Mouse (Mus musculus) midbrain, embryonic 13.5 days (tissue): ENCODE measurements around the gene Sdc4. TPM values are rescaled to one million over a fixed set of nuclear protein-coding genes. Genes with fewer than 3 reads are reported as not detected.

Experiments
- ATAC-seq: fragments of 200-750 bp; cut with Nextera tagmentation; 2 replicates; pipeline ENCODE4 v1.8.0; 2017; ENCODE audit warnings: mild to moderate bottlenecking, moderate TSS enrichment, moderate library complexity
- H3K27ac ChIP-seq: fragments of 300-500 bp; sonication (generic); 2 replicates; pipeline ENCODE4 v1.5.1; 2015; ENCODE audit warnings: inconsistent platforms, mild to moderate bottlenecking, moderate library complexity
- H3K27me3 ChIP-seq: fragments of 300-500 bp; sonication (generic); 2 replicates; pipeline ENCODE4 v1.6.1; 2015; ENCODE audit warnings: mild to moderate bottlenecking, inconsistent platforms
- H3K36me3 ChIP-seq: fragments of 300-500 bp; sonication (generic); 2 replicates; pipeline ENCODE4 v1.6.1; 2015; ENCODE audit warnings: mild to moderate bottlenecking, inconsistent platforms
- H3K4me1 ChIP-seq: fragments of 300-500 bp; sonication (generic); replicated peaks from 2 replicates; pipeline ENCODE4 v1.6.1; 2015; ENCODE audit warnings: inconsistent platforms
- H3K4me2 ChIP-seq: fragments of 300-500 bp; sonication (generic); replicated peaks from 2 replicates; pipeline ENCODE4 v1.6.1; 2015; ENCODE audit warnings: moderate library complexity, mild to moderate bottlenecking, inconsistent platforms
- H3K4me3 ChIP-seq: fragments of 300-500 bp; sonication (generic); replicated peaks from 2 replicates; pipeline ENCODE4 v1.5.1; 2015; ENCODE audit warnings: mild to moderate bottlenecking, inconsistent platforms
- H3K9ac ChIP-seq: fragments of 300-500 bp; sonication (generic); replicated peaks from 2 replicates; pipeline ENCODE4 v1.6.1; 2015; ENCODE audit warnings: mild to moderate bottlenecking, inconsistent platforms
- H3K9me3 ChIP-seq: fragments of 300-500 bp; sonication (generic); 2 replicates; pipeline ENCODE4 v1.6.1; 2016; ENCODE audit warnings: mild to moderate bottlenecking, inconsistent platforms
- WGBS: fragments of 180-500 bp; shearing (Covaris S2); methylation state at CpG from one replicate; pipeline ENCODE4 v1.1.7; 2015; 5-methylcytosine and 5-hydroxymethylcytosine counted together
- polyA plus RNA-seq: library from polyadenylated mRNA; unstranded; fragments of >200 nt; fragmentation: Nextera tagmentation; extraction: Ambion mirVana; gene quantifications from 2 replicates; pipeline ENCODE4 v1.2.1, GENCODE M21; 2015

Gene Sdc4
- polyA plus RNA-seq, 1 experiment from 2014 or later, result 7.3 TPM

GRCm38 (mm10) chr2:164425401-164425800, 18.3 kb downstream of the Sdc4 start:
- Histone ChIP-seq H3K4me2 (no peak overlapping the region), H3K9me3 (no peaks in the 10 kb centered on the region), H3K4me3 (no peak overlapping the region), H3K9ac (no peak overlapping the region), H3K27ac (no peak overlapping the region), H3K27me3 (no peaks in the 10 kb centered on the region), H3K36me3 (no peaks in the 10 kb centered on the region), H3K4me1 (no peaks in the 10 kb centered on the region)
- no peak for ATAC-seq
- 87% methylated on average over 5 of the region's 5 CpGs for WGBS

GRCm38 (mm10) chr2:164424406-164424805, 19.3 kb downstream of the Sdc4 start:
- Histone ChIP-seq H3K9me3 (no peaks in the 10 kb centered on the region), H3K4me1 (no peaks in the 10 kb centered on the region), H3K4me3 (no peak overlapping the region), H3K4me2 (no peak overlapping the region), H3K36me3 (no peaks in the 10 kb centered on the region), H3K27me3 (no peaks in the 10 kb centered on the region), H3K27ac (no peak overlapping the region), H3K9ac (no peak overlapping the region)
- ATAC-seq, result no peak
- WGBS, result 89% methylated on average over 8 of the region's 8 CpGs

- Histone ChIP-seq H3K27me3 (no peaks in the 10 kb centered on the region), H3K36me3 (no peaks in the 10 kb centered on the region), H3K9ac (no peak overlapping the region), H3K9me3 (no peaks in the 10 kb centered on the region), H3K4me2 (no peak overlapping the region), H3K4me3 (no peak overlapping the region), H3K4me1 (no peaks in the 10 kb centered on the region), H3K27ac (no peak overlapping the region)
- ATAC-seq, result no peak
- WGBS, result 87% methylated on average over 11 of the region's 11 CpGs
Measured at GRCm38 (mm10) chr2:164423464-164423863, 20.2 kb downstream of the Sdc4 start.

GRCm38 (mm10) chr2:164422675-164423393, 20.9 kb downstream of the Sdc4 start:
- Histone ChIP-seq H3K9ac (no peak overlapping the region), H3K27ac (no peak overlapping the region), H3K9me3 (no peaks in the 10 kb centered on the region), H3K4me3 (no peak overlapping the region), H3K4me1 (no peaks in the 10 kb centered on the region), H3K27me3 (no peaks in the 10 kb centered on the region), H3K36me3 (no peaks in the 10 kb centered on the region), H3K4me2 (no peak overlapping the region)
- 93% methylated on average over 15 of the region's 15 CpGs for WGBS
- no peak for ATAC-seq

GRCm38 (mm10) chr2:164421979-164422378, 21.7 kb downstream of the Sdc4 start:
- no peaks in the 10 kb centered on the region for H3K4me1 ChIP-seq
- no peaks in the 10 kb centered on the region for H3K36me3 ChIP-seq
- no peak overlapping the region for H3K27ac ChIP-seq
- H3K4me2 ChIP-seq, result no peak overlapping the region
- WGBS, result 90% methylated on average over 8 of the region's 8 CpGs
- no peak for ATAC-seq
- H3K4me3 ChIP-seq, result no peak overlapping the region
- H3K9me3 ChIP-seq, result no peaks in the 10 kb centered on the region
- no peak overlapping the region for H3K9ac ChIP-seq
- H3K27me3 ChIP-seq, result no peaks in the 10 kb centered on the region

DNA sequence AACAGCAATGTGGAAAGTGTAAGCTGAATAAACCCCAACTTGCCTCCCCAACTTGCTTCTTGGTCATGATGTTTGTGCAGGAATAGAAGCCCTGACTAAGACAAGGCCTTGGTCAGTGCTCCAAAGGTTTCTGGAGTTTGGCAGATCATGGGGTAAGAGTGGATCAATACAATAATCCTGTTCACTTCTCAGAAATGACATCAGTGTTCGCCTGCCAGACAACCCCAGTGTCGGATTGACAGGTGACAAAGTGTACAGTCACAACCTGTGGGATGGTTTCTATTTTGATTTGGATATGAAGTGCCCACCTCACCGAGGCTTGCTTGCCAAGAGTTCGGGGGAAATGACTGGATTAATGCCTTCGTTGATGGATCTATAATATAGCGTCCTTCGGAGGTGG, 22.4 kb downstream of the Sdc4 start:
- no peak overlapping the region for H3K27ac ChIP-seq
- no peaks in the 10 kb centered on the region for H3K27me3 ChIP-seq
- 90% methylated on average over 7 of the region's 7 CpGs for WGBS
- no peak overlapping the region for H3K4me3 ChIP-seq
- H3K36me3 ChIP-seq, result no peaks in the 10 kb centered on the region
- H3K9ac ChIP-seq, result no peak overlapping the region
- no peaks in the 10 kb centered on the region for H3K9me3 ChIP-seq
- H3K4me1 ChIP-seq, result no peaks in the 10 kb centered on the region
- H3K4me2 ChIP-seq, result no peak overlapping the region
- no peak for ATAC-seq

DNA sequence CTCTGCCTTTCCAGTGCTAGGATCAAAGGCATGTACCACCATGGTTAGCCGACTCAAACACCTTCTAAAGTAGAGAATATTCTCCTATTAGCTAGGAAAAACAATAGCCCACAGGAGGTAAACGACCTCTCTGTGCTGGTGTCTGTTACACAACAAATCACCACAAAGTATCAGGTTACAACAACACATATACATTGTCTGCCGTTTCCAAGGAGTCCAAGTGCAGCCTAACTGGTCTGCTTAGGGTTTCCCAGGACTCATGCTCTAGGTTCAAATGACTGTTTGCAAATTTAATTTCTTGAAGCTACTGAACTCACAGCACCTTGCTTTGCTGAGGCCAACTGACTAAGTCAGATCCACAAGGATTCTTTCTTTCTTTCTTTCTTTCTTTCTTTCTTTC, 24.2 kb downstream of the Sdc4 start:
- Histone ChIP-seq H3K9ac (no peak overlapping the region), H3K4me3 (no peak overlapping the region), H3K4me1 (no peaks in the 10 kb centered on the region), H3K4me2 (no peak overlapping the region), H3K9me3 (no peaks in the 10 kb centered on the region), H3K27ac (no peak overlapping the region), H3K36me3 (no peaks in the 10 kb centered on the region), H3K27me3 (peaks cover 7% of the 10 kb centered on the region)
- ATAC-seq, result no peak
- WGBS, result 5% methylated on average over 3 of the region's 3 CpGs

DNA sequence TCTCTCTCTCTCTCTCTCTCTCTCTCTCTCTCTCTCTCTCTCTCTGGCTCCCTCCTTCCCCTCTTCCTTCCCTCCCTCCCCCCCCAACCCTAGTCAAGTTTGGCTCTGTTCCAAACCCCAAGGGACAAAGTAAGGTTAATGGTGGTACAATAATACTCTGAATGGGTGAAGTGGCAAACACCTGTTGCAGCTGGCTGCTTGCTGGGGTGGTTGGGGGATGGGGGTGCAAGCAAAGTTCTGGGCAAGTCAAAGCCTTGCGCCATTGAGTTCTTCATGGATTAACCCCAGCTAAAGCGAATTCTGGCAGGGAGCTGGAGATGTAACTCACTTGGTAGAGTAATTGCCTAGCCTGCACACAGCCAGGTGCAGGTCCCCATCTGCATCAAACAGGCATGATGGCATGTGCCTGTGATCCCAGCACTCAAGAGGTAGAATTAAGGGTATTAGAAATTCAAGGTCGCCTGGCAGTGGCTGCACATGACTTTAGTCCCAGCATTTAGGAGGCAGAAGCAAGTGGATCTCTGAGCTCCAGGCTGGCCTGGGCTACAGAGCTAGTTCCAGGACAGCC, 25.3 kb downstream of the Sdc4 start:
- WGBS, result 35% methylated on average over 3 of the region's 3 CpGs

DNA sequence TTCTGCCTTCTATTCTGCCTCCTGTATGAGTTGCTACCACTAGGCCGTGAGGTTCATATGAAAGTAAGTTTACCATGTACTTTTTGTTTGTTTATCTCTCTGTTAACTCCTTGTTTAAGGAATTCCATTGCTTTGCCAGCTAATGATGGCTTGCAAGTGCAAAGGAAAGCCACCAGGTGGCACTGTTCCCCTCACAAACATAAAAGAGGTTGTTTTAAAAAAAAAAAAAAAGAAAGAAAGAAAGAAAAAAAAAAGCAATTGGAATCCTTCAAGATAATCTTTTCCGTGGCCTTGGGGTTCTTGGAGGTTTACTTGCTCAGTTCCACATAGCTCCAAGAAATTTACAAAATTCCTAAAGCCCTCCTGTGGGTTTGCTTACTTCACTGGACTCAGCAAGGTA, 26.5 kb downstream of the Sdc4 start:
- Histone ChIP-seq H3K9me3 (no peaks in the 10 kb centered on the region), H3K4me3 (no peak overlapping the region), H3K4me1 (no peaks in the 10 kb centered on the region; the same call in 1 of the 2 replicates), H3K9ac (no peak overlapping the region), H3K27me3 (peaks cover 17% of the 10 kb centered on the region), H3K27ac (no peak overlapping the region), H3K4me2 (no peak overlapping the region), H3K36me3 (no peaks in the 10 kb centered on the region)
- ATAC-seq, result no peak
- 0% methylated on average over 2 of the region's 2 CpGs for WGBS

More for the DNA sequence above, 25.3 kb downstream of the Sdc4 start:
- H3K36me3 ChIP-seq, result no peaks in the 10 kb centered on the region
- H3K9me3 ChIP-seq, result no peaks in the 10 kb centered on the region
- peaks cover 17% of the 10 kb centered on the region for H3K27me3 ChIP-seq
- no peak overlapping the region for H3K4me2 ChIP-seq
- H3K4me3 ChIP-seq, result no peak overlapping the region
- no peak overlapping the region for H3K9ac ChIP-seq
- ATAC-seq, result no peak
- no peaks in the 10 kb centered on the region; the same call in 1 of the 2 replicates for H3K4me1 ChIP-seq
- H3K27ac ChIP-seq, result no peak overlapping the region

GRCm38 (mm10) chr2:164414581-164414980, 29.1 kb downstream of the Sdc4 start:
- peak overlapping the region; percentile 44 for H3K4me2 ChIP-seq
- H3K4me3 ChIP-seq, result peak overlapping the region; percentile 20; the same call in 1 of the 2 replicates
- H3K4me1 ChIP-seq, result no peaks in the 10 kb centered on the region; the same call in 1 of the 2 replicates
- no peaks in the 10 kb centered on the region for H3K9me3 ChIP-seq
- 77% methylated on average over 10 of the region's 10 CpGs for WGBS
- 0 out of 2 replicates have a peak overlapping the region, but pooled peaks have one; percentile 28 for H3K9ac ChIP-seq
- H3K36me3 ChIP-seq, result no peaks in the 10 kb centered on the region
- peaks cover 28% of the 10 kb centered on the region for H3K27me3 ChIP-seq
- no peak for ATAC-seq
- no peak overlapping the region for H3K27ac ChIP-seq

DNA sequence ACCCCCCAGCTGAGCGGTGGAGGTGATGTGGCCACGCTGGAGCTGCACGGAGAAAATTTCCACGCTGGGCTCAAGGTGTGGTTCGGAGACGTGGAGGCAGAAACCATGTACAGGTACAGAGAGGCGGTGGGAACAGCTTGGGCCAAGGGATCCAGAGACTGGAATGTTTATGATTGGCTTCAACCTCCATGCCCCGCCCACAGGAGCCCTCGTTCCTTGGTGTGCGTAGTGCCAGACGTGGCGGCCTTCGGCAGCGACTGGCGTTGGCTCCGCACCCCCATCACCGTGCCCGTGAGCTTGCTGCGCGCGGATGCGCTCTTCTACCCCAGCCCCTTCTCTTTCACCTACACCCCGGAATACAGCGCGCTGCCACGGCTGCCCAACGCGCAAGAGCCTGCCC, 29.5 kb downstream of the Sdc4 start:
- Histone ChIP-seq H3K9me3 (no peaks in the 10 kb centered on the region), H3K9ac (0 out of 2 replicates have a peak overlapping the region, but pooled peaks have one; percentile 28), H3K27me3 (peaks cover 32% of the 10 kb centered on the region), H3K4me1 (no peaks in the 10 kb centered on the region; the same call in 1 of the 2 replicates), H3K27ac (no peak overlapping the region), H3K4me2 (peak overlapping the region; percentile 44), H3K4me3 (peak overlapping the region; percentile 20; the same call in 1 of the 2 replicates), H3K36me3 (no peaks in the 10 kb centered on the region)
- ATAC-seq, result 0 out of 2 replicates have a peak, but pooled peaks have one; percentile 11
- WGBS, result 31% methylated on average over 28 of the region's 28 CpGs

DNA sequence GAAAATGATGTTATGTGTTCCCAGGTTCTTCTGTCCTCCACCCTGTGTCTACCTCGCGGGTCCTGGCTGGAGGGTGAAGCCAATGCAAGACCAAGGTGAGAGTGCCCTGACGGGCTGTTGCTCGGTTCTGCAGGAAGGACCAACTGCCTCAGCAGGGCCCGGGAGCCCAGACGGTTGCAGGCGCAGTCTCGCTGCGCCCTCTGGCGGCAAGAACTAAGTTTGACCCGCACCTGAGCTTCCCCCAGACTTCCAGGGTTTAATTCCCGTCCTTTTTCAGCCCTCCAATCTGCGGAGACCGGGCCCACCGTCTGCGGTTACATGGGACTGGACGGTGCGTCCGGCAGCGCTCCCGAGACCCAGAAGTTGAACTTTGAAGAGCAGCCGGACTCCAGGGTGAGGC, 36.0 kb downstream of the Sdc4 start:
- Histone ChIP-seq H3K9me3 (no peaks in the 10 kb centered on the region), H3K27me3 (peaks cover 80% of the 10 kb centered on the region), H3K4me3 (no peak overlapping the region), H3K27ac (no peak overlapping the region), H3K36me3 (no peaks in the 10 kb centered on the region), H3K4me1 (peaks cover 13% of the 10 kb centered on the region), H3K9ac (no peak overlapping the region), H3K4me2 (no peak overlapping the region)
- 2% methylated on average over 22 of the region's 22 CpGs for WGBS
- peak; percentile 59 for ATAC-seq
